17 mouse cellular contexts compared by ENCODE assay signal in genomic region chr5:98576538-98576937, GRCm38 (mm10). TPM values are rescaled to one million over a fixed set of nuclear protein-coding genes. Genes with fewer than 3 reads are reported as not detected.
"Had no signal": no experiment of that assay in that cellular context is flagged by ENCODE, and none has a peak within 500 bp of the region (broad histone marks: within the 10 kb centered on the region; RNA-seq: fewer than 3 reads in every experiment).

No protein-coding gene starts in this region.

RNA-seq across cellular contexts. Expression of gene Gm11111, which starts 24.0 kb away (rescaled TPM):
- polyA plus RNA-seq: frontal cortex, adult 2 months; heart, embryonic 10.5 days; heart, embryonic 12.5 days; heart, embryonic 14.5 days; heart, embryonic 16.5 days; hindbrain, embryonic 10.5 days; hindbrain, embryonic 12.5 days; hindbrain, embryonic 14.5 days; hindbrain, embryonic 16.5 days; inflammation-experienced regulatory T-cells, adult 6 months; intestine, embryonic 15.5 days; intestine, postnatal 0 days; kidney, embryonic 14.5 days; kidney, embryonic 16.5 days; limb, embryonic 10.5 days; limb, embryonic 12.5 days; limb, embryonic 14.5 days had no signal
